Mouse (Mus musculus): ENCODE measurements around the gene Rad23a.

- TF ChIP-seq CTCF (IDR thresholded peaks at IDR 0.05; ENCODE audit: borderline replicate concordance, extremely low read depth, insufficient read depth, insufficient read length): no peak
- TF ChIP-seq POLR2A (IDR thresholded peaks at IDR 0.05; ENCODE audit: borderline replicate concordance, extremely low read depth, insufficient read depth, insufficient read length, poor library complexity, severe bottlenecking): no peak
These were observed 17.7 kb downstream of the Rad23a start, which contains the start of gene Dand5 for GRCm38 (mm10) chr8:84822723-84823122.
